Comparison of ENCODE assay signal across 22 mouse cellular contexts in genomic region chr11:53561986-53562385, GRCm38 (mm10). TPM values are rescaled to one million over a fixed set of nuclear protein-coding genes. Genes with fewer than 3 reads are reported as not detected.
"Had no signal": no experiment of that assay in that cellular context is flagged by ENCODE, and none has a peak within 500 bp of the region (broad histone marks: within the 10 kb centered on the region; RNA-seq: fewer than 3 reads in every experiment).

No protein-coding gene starts in this region.

- H3K36me3 ChIP-seq: intestine, embryonic 15.5 days; lung, embryonic 15.5 days; midbrain, embryonic 12.5 days; midbrain, embryonic 15.5 days; neural tube, embryonic 13.5 days had no signal

- H3K27me3 ChIP-seq: intestine, embryonic 15.5 days; lung, embryonic 15.5 days; midbrain, embryonic 12.5 days; midbrain, embryonic 15.5 days; neural tube, embryonic 13.5 days had no signal

- DNase-seq: kidney, adult 18-20 months; kidney, adult 9 months; kidney, postnatal 14 days; kidney, postnatal 4 days; lung, adult 18-20 months; lung, postnatal 10 days; lung, postnatal 36 days; thymus, adult 2 months; thymus, postnatal 14 days; thymus, postnatal 4 days had no signal

- H3K4me2 ChIP-seq: intestine, embryonic 15.5 days; lung, embryonic 15.5 days; midbrain, embryonic 12.5 days; midbrain, embryonic 15.5 days; neural tube, embryonic 13.5 days had no signal

- H3K9me3 ChIP-seq: intestine, embryonic 15.5 days; lung, embryonic 15.5 days; midbrain, embryonic 15.5 days; neural tube, embryonic 13.5 days had no signal

- H3K9ac ChIP-seq: intestine, embryonic 15.5 days; lung, embryonic 15.5 days; midbrain, embryonic 12.5 days; midbrain, embryonic 15.5 days; neural tube, embryonic 13.5 days had no signal

- ATAC-seq: intestine, embryonic 15.5 days; midbrain, embryonic 15.5 days had no signal

- H3K27ac ChIP-seq: intestine, embryonic 15.5 days; lung, embryonic 15.5 days; midbrain, embryonic 12.5 days; midbrain, embryonic 15.5 days; neural tube, embryonic 13.5 days; stomach, postnatal 0 days had no signal

- H3K4me3 ChIP-seq: intestine, embryonic 15.5 days; lung, embryonic 15.5 days; midbrain, embryonic 12.5 days; midbrain, embryonic 15.5 days; neural tube, embryonic 13.5 days had no signal

RNA-seq across cellular contexts. Expression of gene Il4, which starts 56.5 kb away (rescaled TPM):
- total RNA-seq: layer of hippocampus, adult 18-20 months; layer of hippocampus, postnatal 25 days; left cerebral cortex, adult 18-20 months; left cerebral cortex, postnatal 10 days; left cerebral cortex, postnatal 36 days had no signal
- polyA plus RNA-seq: small intestine, adult 2 months had no signal
